In the genomic region with DNA sequence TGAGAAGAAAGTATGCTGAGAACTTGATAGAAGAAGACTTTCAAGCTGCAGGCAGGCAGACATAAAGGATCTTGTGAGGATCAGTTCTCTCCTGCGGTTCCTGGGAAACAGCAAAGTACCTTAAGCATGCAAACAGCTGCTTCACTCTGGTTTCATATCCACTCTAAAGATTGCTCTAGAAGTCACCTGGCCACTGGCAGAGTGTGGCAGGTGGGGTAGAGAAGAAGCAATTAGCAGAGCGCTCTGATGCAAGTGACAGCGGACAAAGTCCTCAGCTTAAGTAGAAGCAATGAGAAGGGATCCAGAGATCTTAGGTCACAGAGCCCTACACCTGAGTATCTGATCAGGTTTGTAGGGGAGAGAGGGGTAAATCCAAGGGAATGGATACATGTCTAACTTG, we compare ENCODE assay signal across 31 mouse cellular contexts. TPM values are rescaled to one million over a fixed set of nuclear protein-coding genes. Genes with fewer than 3 reads are reported as not detected.
"Had no signal": no experiment of that assay in that cellular context is flagged by ENCODE, and none has a peak within 500 bp of the region (broad histone marks: within the 10 kb centered on the region; RNA-seq: fewer than 3 reads in every experiment).

No protein-coding gene starts in this region.

- H3K9ac ChIP-seq: heart, embryonic 13.5 days; heart, embryonic 15.5 days; hindbrain, embryonic 13.5 days; hindbrain, embryonic 15.5 days; limb, embryonic 12.5 days; liver, embryonic 13.5 days; liver, embryonic 15.5 days had no signal

- H3K36me3 ChIP-seq: heart, embryonic 13.5 days; heart, embryonic 15.5 days; hindbrain, embryonic 13.5 days; hindbrain, embryonic 15.5 days; limb, embryonic 10.5 days; limb, embryonic 12.5 days; liver, embryonic 13.5 days; liver, embryonic 15.5 days had no signal

- H3K4me1 ChIP-seq: heart, embryonic 13.5 days; heart, embryonic 15.5 days; hindbrain, embryonic 13.5 days; hindbrain, embryonic 15.5 days; limb, embryonic 10.5 days; limb, embryonic 12.5 days had no signal

- H3K4me3 ChIP-seq: heart, adult 2 months; heart, embryonic 13.5 days; heart, embryonic 15.5 days; hindbrain, embryonic 13.5 days; hindbrain, embryonic 15.5 days; layer of hippocampus, adult 2 months; left cerebral cortex, adult 2 months; limb, embryonic 10.5 days; limb, embryonic 12.5 days; liver, embryonic 13.5 days; liver, embryonic 15.5 days had no signal

- ATAC-seq: hindbrain, postnatal 0 days had no signal

- H3K27me3 ChIP-seq: hindbrain, embryonic 13.5 days; hindbrain, embryonic 15.5 days; limb, embryonic 12.5 days; liver, embryonic 13.5 days; liver, embryonic 15.5 days had no signal

- H3K9me3 ChIP-seq: heart, embryonic 13.5 days; heart, embryonic 15.5 days; hindbrain, embryonic 13.5 days; hindbrain, embryonic 15.5 days; limb, embryonic 10.5 days; limb, embryonic 12.5 days; liver, embryonic 13.5 days; liver, embryonic 15.5 days had no signal

- H3K27ac ChIP-seq: heart, adult 2 months; heart, embryonic 13.5 days; heart, embryonic 15.5 days; hindbrain, embryonic 13.5 days; hindbrain, embryonic 15.5 days; hindbrain, postnatal 0 days; layer of hippocampus, adult 2 months; left cerebral cortex, adult 2 months; limb, embryonic 10.5 days; limb, embryonic 12.5 days; liver, embryonic 13.5 days; liver, embryonic 15.5 days had no signal

- DNase-seq: gastrocnemius, postnatal 14 days; gastrocnemius, postnatal 36 days; heart, adult 2 months; heart, postnatal 14 days; heart, postnatal 36 days; kidney, adult 18-20 months; kidney, adult 8-10 months; kidney, postnatal 10 days; kidney, postnatal 25 days; kidney, postnatal 4 days; liver; liver, embryonic 13.5 days had no signal

- H3K4me2 ChIP-seq: heart, embryonic 11.5 days; heart, embryonic 13.5 days; heart, embryonic 15.5 days; hindbrain, embryonic 13.5 days; hindbrain, embryonic 15.5 days; limb, embryonic 12.5 days; liver, embryonic 11.5 days; liver, embryonic 13.5 days; liver, embryonic 15.5 days had no signal

RNA-seq across cellular contexts. Expression of a gene that starts 39.1 kb away (rescaled TPM):
- total RNA-seq: gastrocnemius, adult 18-20 months; gastrocnemius, postnatal 14 days; gastrocnemius, postnatal 36 days; heart, adult 2 months; hematopoietic stem cell, adult 5-6 weeks had no signal
- polyA plus RNA-seq: intestine, embryonic 14.5 days; kidney, embryonic 16.5 days; limb, embryonic 12.5 days had no signal

RNA-seq across cellular contexts. Expression of a gene that starts 39.1 kb away (rescaled TPM):
- total RNA-seq: gastrocnemius, adult 18-20 months; gastrocnemius, postnatal 14 days; gastrocnemius, postnatal 36 days; hematopoietic stem cell, adult 5-6 weeks; hindbrain, postnatal 0 days; layer of hippocampus, postnatal 25 days; left cerebral cortex, postnatal 36 days had no signal
- polyA plus RNA-seq: heart, adult 2 months; hindbrain, embryonic 11.5 days; hindbrain, embryonic 13.5 days; hindbrain, embryonic 15.5 days; hindbrain, postnatal 0 days; kidney, embryonic 16.5 days; limb, embryonic 10.5 days had no signal
